Comparison of ENCODE assay signal across 8 mouse cellular contexts in genomic region chr3:83841095-83841850, GRCm38 (mm10). TPM values are rescaled to one million over a fixed set of nuclear protein-coding genes. Genes with fewer than 3 reads are reported as not detected.
DNase-seq lines count a peak whose midpoint lies in the region; ATAC-seq and TF ChIP-seq lines count a peak whose summit lies in the region.

TSS of gene Tlr2 (minus strand) at chr3:83841767.

- TF ChIP-seq CTCF in layer of hippocampus, adult 2 months (conservative IDR thresholded peaks at IDR 0.05): peak; percentile 51
- TF ChIP-seq CTCF in testis, adult 2 months (IDR thresholded peaks at IDR 0.05; ENCODE audit: control insufficient read depth, insufficient read depth, insufficient replicate concordance, low read depth, low read length): no peak

- H3K4me2 ChIP-seq in embryonic facial prominence, embryonic 14.5 days (ENCODE audit: low read depth, low read length): peak within 1 kb of the TSS; percentile 92
- H3K4me2 ChIP-seq in heart, embryonic 13.5 days: peak within 1 kb of the TSS; percentile 88
- peak within 1 kb of the TSS; percentile 83 for H3K4me2 ChIP-seq in kidney, embryonic 15.5 days
- peak within 1 kb of the TSS; percentile 84 for H3K4me2 ChIP-seq in lung, embryonic 15.5 days
- peak within 1 kb of the TSS; percentile 82 for H3K4me2 ChIP-seq in neural tube, embryonic 14.5 days (ENCODE audit: low read depth, low read length)

- no peaks in the 10 kb centered on the region for H3K9me3 ChIP-seq in embryonic facial prominence, embryonic 14.5 days (ENCODE audit: control insufficient read depth, low read length)
- no peaks in the 10 kb centered on the region for H3K9me3 ChIP-seq in heart, embryonic 13.5 days
- no peaks in the 10 kb centered on the region for H3K9me3 ChIP-seq in kidney, embryonic 15.5 days (replicated peaks)
- H3K9me3 ChIP-seq in lung, embryonic 15.5 days: no peaks in the 10 kb centered on the region
- H3K9me3 ChIP-seq in neural tube, embryonic 14.5 days (ENCODE audit: control insufficient read depth, low read length): no peaks in the 10 kb centered on the region

- no peaks in the 10 kb centered on the region for H3K36me3 ChIP-seq in embryonic facial prominence, embryonic 14.5 days (ENCODE audit: control insufficient read depth, insufficient read depth, low read length)
- H3K36me3 ChIP-seq in heart, embryonic 13.5 days: no peaks in the 10 kb centered on the region
- H3K36me3 ChIP-seq in kidney, embryonic 15.5 days: no peaks in the 10 kb centered on the region
- no peaks in the 10 kb centered on the region for H3K36me3 ChIP-seq in lung, embryonic 15.5 days
- H3K36me3 ChIP-seq in neural tube, embryonic 14.5 days (ENCODE audit: control insufficient read depth, insufficient read depth, low read length): no peaks in the 10 kb centered on the region
- H3K36me3 ChIP-seq in testis, adult 2 months (ENCODE audit: control insufficient read depth, insufficient read depth, low read length): no peaks in the 10 kb centered on the region

- peak within 1 kb of the TSS; percentile 76 for H3K9ac ChIP-seq in embryonic facial prominence, embryonic 14.5 days (ENCODE audit: low read depth, low read length)
- peak within 1 kb of the TSS; percentile 85 for H3K9ac ChIP-seq in heart, embryonic 13.5 days
- peak within 1 kb of the TSS; percentile 57 for H3K9ac ChIP-seq in kidney, embryonic 15.5 days
- peak within 1 kb of the TSS; percentile 54 for H3K9ac ChIP-seq in lung, embryonic 15.5 days
- peak within 1 kb of the TSS; percentile 50 for H3K9ac ChIP-seq in neural tube, embryonic 14.5 days (replicated peaks; ENCODE audit: low read depth, low read length)

- no peak for DNase-seq in layer of hippocampus, adult 2 months (ENCODE audit: low spot score in 2 of 2)
- no peak for DNase-seq in layer of hippocampus, adult 8-10 months (ENCODE audit: low spot score in 2 of 2)
- DNase-seq in embryonic facial prominence, embryonic 14.5 days (ENCODE audit: low spot score): peak; percentile 73

- H3K4me3 ChIP-seq in layer of hippocampus, adult 2 months: peak within 1 kb of the TSS; percentile 53
- peak within 1 kb of the TSS; percentile 69 for H3K4me3 ChIP-seq in embryonic facial prominence, embryonic 14.5 days (ENCODE audit: low read depth, low read length)
- peak within 1 kb of the TSS; percentile 78 for H3K4me3 ChIP-seq in heart, embryonic 13.5 days
- H3K4me3 ChIP-seq in kidney, embryonic 15.5 days (replicated peaks): peak within 1 kb of the TSS; percentile 64
- peak within 1 kb of the TSS; percentile 59 for H3K4me3 ChIP-seq in lung, embryonic 15.5 days
- H3K4me3 ChIP-seq in neural tube, embryonic 14.5 days (ENCODE audit: low read depth, low read length): peak within 1 kb of the TSS; percentile 47
- H3K4me3 ChIP-seq in testis, adult 2 months (ENCODE audit: control insufficient read depth, low read depth, low read length): peak within 1 kb of the TSS; percentile 66

- no peaks in the 10 kb centered on the region for H3K27me3 ChIP-seq in embryonic facial prominence, embryonic 14.5 days (replicated peaks; ENCODE audit: control insufficient read depth, insufficient read depth, low read length)
- H3K27me3 ChIP-seq in heart, embryonic 13.5 days (replicated peaks): peaks cover 4% of the 10 kb centered on the region
- H3K27me3 ChIP-seq in kidney, embryonic 15.5 days: peaks cover 6% of the 10 kb centered on the region; the same call in 1 of the 2 replicates
- H3K27me3 ChIP-seq in lung, embryonic 15.5 days: peaks cover 8% of the 10 kb centered on the region; the same call in 1 of the 2 replicates
- peaks cover 2% of the 10 kb centered on the region; the same call in 1 of the 2 replicates for H3K27me3 ChIP-seq in neural tube, embryonic 14.5 days (ENCODE audit: control insufficient read depth, insufficient read depth, low read length)
- H3K27me3 ChIP-seq in testis, adult 2 months (ENCODE audit: control insufficient read depth, insufficient read depth, low read length): no peaks in the 10 kb centered on the region

- H3K27ac ChIP-seq in layer of hippocampus, adult 2 months: no peak within 1 kb of the TSS
- H3K27ac ChIP-seq in embryonic facial prominence, embryonic 14.5 days (replicated peaks; ENCODE audit: low read depth, low read length): peak within 1 kb of the TSS; percentile 33; the same call in 1 of the 2 replicates
- no peak within 1 kb of the TSS for H3K27ac ChIP-seq in heart, embryonic 13.5 days (replicated peaks)
- H3K27ac ChIP-seq in kidney, embryonic 15.5 days: no peak within 1 kb of the TSS
- H3K27ac ChIP-seq in lung, embryonic 15.5 days: no peak within 1 kb of the TSS
- H3K27ac ChIP-seq in neural tube, embryonic 14.5 days (ENCODE audit: low read depth, low read length): no peak within 1 kb of the TSS
- no peak within 1 kb of the TSS; the same call in 1 of the 2 replicates for H3K27ac ChIP-seq in testis, adult 2 months (ENCODE audit: control insufficient read depth, insufficient read depth, low read depth, low read length)

- TF ChIP-seq POLR2A in testis, adult 2 months (IDR thresholded peaks at IDR 0.05; ENCODE audit: control insufficient read depth, low read depth, low read length): no peak

- peak; percentile 87 for ATAC-seq in embryonic facial prominence, embryonic 14.5 days (ENCODE audit: low read depth)
- ATAC-seq in heart, embryonic 13.5 days (ENCODE audit: extremely low read depth, insufficient number of reproducible peaks, low FRiP score, low TSS enrichment): peak; percentile 58; the same call in 1 of the 2 replicates
- peak; percentile 93 for ATAC-seq in kidney, embryonic 15.5 days (replicated peaks; ENCODE audit: low FRiP score)
- ATAC-seq in lung, embryonic 15.5 days (ENCODE audit: borderline replicate concordance, extremely low read depth, low FRiP score, low TSS enrichment): peak; percentile 76
- peak; percentile 73; the same call in 1 of the 2 replicates for ATAC-seq in neural tube, embryonic 14.5 days (ENCODE audit: low read depth)

- H3K4me1 ChIP-seq in embryonic facial prominence, embryonic 14.5 days (ENCODE audit: control insufficient read depth, insufficient read depth, low read length): no peaks in the 10 kb centered on the region; the same call in 1 of the 2 replicates
- peaks cover 25% of the 10 kb centered on the region for H3K4me1 ChIP-seq in heart, embryonic 13.5 days
- H3K4me1 ChIP-seq in kidney, embryonic 15.5 days: peaks cover 8% of the 10 kb centered on the region; the same call in 1 of the 2 replicates
- no peaks in the 10 kb centered on the region for H3K4me1 ChIP-seq in lung, embryonic 15.5 days
- peaks cover 8% of the 10 kb centered on the region for H3K4me1 ChIP-seq in neural tube, embryonic 14.5 days (ENCODE audit: control insufficient read depth, insufficient read depth, low read length)
- peaks cover 13% of the 10 kb centered on the region for H3K4me1 ChIP-seq in testis, adult 2 months (ENCODE audit: control insufficient read depth, insufficient read depth, low read length)

- WGBS in embryonic facial prominence, embryonic 14.5 days: under 1% methylated on average over 31 of the region's 35 CpGs
- WGBS in heart, embryonic 13.5 days: under 1% methylated on average over 35 of the region's 35 CpGs
- under 1% methylated on average over 35 of the region's 35 CpGs for WGBS in kidney, embryonic 15.5 days
- under 1% methylated on average over 35 of the region's 35 CpGs for WGBS in lung, embryonic 15.5 days
- under 1% methylated on average over 35 of the region's 35 CpGs for WGBS in neural tube, embryonic 14.5 days

RNA-seq across cellular contexts. Expression of gene Tlr2, which starts in this region (rescaled TPM):
- under 1 TPM; 0.44 to 0.77 TPM for total RNA-seq in layer of hippocampus, adult 2 months (2021)
- 1 to 10 TPM in 3 of 4 experiments, under 1 TPM in 1; 0.47 to 7.3 (median 2.8) TPM for total RNA-seq in layer of hippocampus, adult 8-10 months (2022)
- 6.8 and 8.0 TPM in 2 replicates for polyA plus RNA-seq in embryonic facial prominence, embryonic 14.5 days (2014; fragmentation: Nextera tagmentation; extraction: Ambion mirVana)
- 2.6 and 3.4 TPM in 2 replicates for polyA plus RNA-seq in heart, embryonic 13.5 days (2015; fragmentation: Nextera tagmentation; extraction: Ambion mirVana)
- 3.1 and 3.5 TPM in 2 replicates for polyA plus RNA-seq in kidney, embryonic 15.5 days (2015; fragmentation: Nextera tagmentation; extraction: Ambion mirVana)
- 3.5 and 3.9 TPM in 2 replicates for polyA plus RNA-seq in lung, embryonic 15.5 days (2015; fragmentation: Nextera tagmentation; extraction: Ambion mirVana)
- 1.1 and 1.2 TPM in 2 replicates for polyA plus RNA-seq in neural tube, embryonic 14.5 days (2014; fragmentation: Nextera tagmentation; extraction: Ambion mirVana)
- 0.14 and 0.21 TPM in 2 replicates for polyA plus RNA-seq in testis, adult 2 months (2012; rRNA removed)
